Mouse (Mus musculus): ENCODE results near the gene Pga5. TPM values are rescaled to one million over a fixed set of nuclear protein-coding genes. Genes with fewer than 3 reads are reported as not detected.

Gene Pga5
- polyA plus RNA-seq, 1 experiment from 2014 or later, result not detected

Other genes starting within 250 kb of the Pga5 start
- gene Lrrc10b, start 220.6 kb downstream of the Pga5 start, polyA plus RNA-seq (2014; fragmentation: Nextera tagmentation; extraction: Ambion mirVana), result 0.33 and 0.71 TPM in 2 replicates
- gene Ppp1r32, start 195.1 kb downstream of the Pga5 start, polyA plus RNA-seq (2014; fragmentation: Nextera tagmentation; extraction: Ambion mirVana), result 0.41 and 0.64 TPM in 2 replicates
- gene Cpsf7, start 152.8 kb downstream of the Pga5 start, polyA plus RNA-seq (2014; fragmentation: Nextera tagmentation; extraction: Ambion mirVana), result 78.4 and 82.1 TPM in 2 replicates
- 57.1 and 60.9 TPM in 2 replicates for gene Sdhaf2, start 151.9 kb downstream of the Pga5 start, polyA plus RNA-seq (2014; fragmentation: Nextera tagmentation; extraction: Ambion mirVana)
- gene Tmem216, start 121.8 kb downstream of the Pga5 start, polyA plus RNA-seq (2014; fragmentation: Nextera tagmentation; extraction: Ambion mirVana), result 61.3 and 61.4 TPM in 2 replicates
- gene Cyb561a3, start 100.9 kb downstream of the Pga5 start, polyA plus RNA-seq (2014; fragmentation: Nextera tagmentation; extraction: Ambion mirVana), result 16.6 and 18.3 TPM in 2 replicates
- gene Tmem138, start 100.7 kb downstream of the Pga5 start, polyA plus RNA-seq (2014; fragmentation: Nextera tagmentation; extraction: Ambion mirVana), result 60.2 and 65.8 TPM in 2 replicates
- gene Ddb1, start 72.7 kb downstream of the Pga5 start, polyA plus RNA-seq (2014; fragmentation: Nextera tagmentation; extraction: Ambion mirVana), result 392 and 442 TPM in 2 replicates
- gene Tkfc, start 72.4 kb downstream of the Pga5 start, polyA plus RNA-seq (2014; fragmentation: Nextera tagmentation; extraction: Ambion mirVana), result 26.1 and 29.7 TPM in 2 replicates
- 0.47 and 0.49 TPM in 2 replicates for gene Vwce, start 43.9 kb downstream of the Pga5 start, polyA plus RNA-seq (2014; fragmentation: Nextera tagmentation; extraction: Ambion mirVana)
- 32.1 and 33.4 TPM in 2 replicates for gene Vps37c, start 10.7 kb upstream of the Pga5 start, polyA plus RNA-seq (2014; fragmentation: Nextera tagmentation; extraction: Ambion mirVana)
- 0.05 TPM in 1 of 2 replicates, not detected in the other for gene Cd5, start 60.9 kb upstream of the Pga5 start, polyA plus RNA-seq (2014; fragmentation: Nextera tagmentation; extraction: Ambion mirVana)
- gene Cd6, start 152.0 kb upstream of the Pga5 start, polyA plus RNA-seq (2014; fragmentation: Nextera tagmentation; extraction: Ambion mirVana), result 0.28 TPM in 1 of 2 replicates, not detected in the other
- 0.19 and 0.20 TPM in 2 replicates for gene Slc15a3, start 161.7 kb upstream of the Pga5 start, polyA plus RNA-seq (2014; fragmentation: Nextera tagmentation; extraction: Ambion mirVana)
- 87.1 and 95.1 TPM in 2 replicates for gene Tmem132a, start 191.9 kb upstream of the Pga5 start, polyA plus RNA-seq (2014; fragmentation: Nextera tagmentation; extraction: Ambion mirVana)
- 44.3 and 45.9 TPM in 2 replicates for gene Tmem109, start 203.9 kb upstream of the Pga5 start, polyA plus RNA-seq (2014; fragmentation: Nextera tagmentation; extraction: Ambion mirVana)
- 50.9 and 55.5 TPM in 2 replicates for gene Prpf19, start 217.2 kb upstream of the Pga5 start, polyA plus RNA-seq (2014; fragmentation: Nextera tagmentation; extraction: Ambion mirVana)
- not detected in 2 replicates for gene Zp1, start 242.6 kb upstream of the Pga5 start, polyA plus RNA-seq (2014; fragmentation: Nextera tagmentation; extraction: Ambion mirVana)

Measured in forebrain, embryonic 11.5 days (tissue).